24 mouse cellular contexts compared by ENCODE assay signal in the genomic region with DNA sequence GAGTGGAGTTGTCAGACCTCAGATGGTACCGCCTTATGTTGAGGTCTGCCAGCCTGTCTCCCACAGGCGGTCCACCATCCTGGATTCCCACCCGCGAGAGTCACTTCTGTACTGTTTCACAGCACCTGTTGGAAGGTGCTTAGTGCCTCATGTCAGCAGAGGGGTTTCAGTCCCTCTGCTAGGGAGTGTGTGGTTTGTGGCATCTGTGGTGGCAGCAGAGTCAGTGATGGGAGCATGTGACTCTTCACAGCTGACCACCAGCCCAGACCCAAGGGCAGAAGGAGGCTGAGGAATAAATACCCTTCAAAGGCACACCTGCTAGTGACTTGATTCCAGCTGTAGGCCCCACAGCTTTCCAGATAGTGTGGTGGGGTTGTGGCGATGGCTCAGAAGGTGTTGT.
DNase-seq lines count a peak whose midpoint lies in the region; ATAC-seq and TF ChIP-seq lines count a peak whose summit lies in the region.
"Had no signal": no experiment of that assay in that cellular context is flagged by ENCODE, and none has a peak within 500 bp of the region (broad histone marks: within the 10 kb centered on the region; RNA-seq: fewer than 3 reads in every experiment).

No protein-coding gene starts in this region.

- ATAC-seq in megakaryocyte, adult 5-6 weeks (ENCODE audit: poor library complexity, severe bottlenecking), result peak; percentile 33; the same call in 1 of the 2 replicates
- ATAC-seq: forebrain, embryonic 14.5 days; hindbrain, postnatal 0 days; intestine, postnatal 0 days had no signal

- H3K4me1 ChIP-seq in thymus, adult 2 months (replicated peaks; ENCODE audit: control insufficient read depth, insufficient read depth, low read length), result peaks cover 10% of the 10 kb centered on the region
- H3K4me1 ChIP-seq: hindbrain, embryonic 10.5 days; kidney, embryonic 15.5 days; limb, embryonic 15.5 days; lung, embryonic 15.5 days; midbrain, embryonic 12.5 days had no signal

- H3K4me3 ChIP-seq in thymus, adult 2 months (ENCODE audit: control insufficient read depth, insufficient read depth, low read length), result no peak overlapping the region
- H3K4me3 ChIP-seq: hindbrain, embryonic 10.5 days; kidney, embryonic 15.5 days; limb, embryonic 15.5 days; lung, embryonic 15.5 days; midbrain, embryonic 12.5 days had no signal

- no peak overlapping the region for H3K27ac ChIP-seq in thymus, adult 2 months (ENCODE audit: control insufficient read depth, insufficient read depth, low read length)
- H3K27ac ChIP-seq: hindbrain, embryonic 10.5 days; hindbrain, postnatal 0 days; kidney, embryonic 15.5 days; limb, embryonic 15.5 days; liver, embryonic 14.5 days; lung, embryonic 15.5 days; macrophage; midbrain, embryonic 12.5 days had no signal

- 11% methylated on average over 5 of the region's 5 CpGs for WGBS in thymus, adult 2 months

- H3K36me3 ChIP-seq in thymus, adult 2 months (ENCODE audit: control insufficient read depth, insufficient read depth, low read length), result no peaks in the 10 kb centered on the region
- H3K36me3 ChIP-seq: hindbrain, embryonic 10.5 days; kidney, embryonic 15.5 days; limb, embryonic 15.5 days; lung, embryonic 15.5 days; midbrain, embryonic 12.5 days had no signal

- peak; percentile 10 for DNase-seq in thymus, adult 2 months
- no peak for DNase-seq in thymus, postnatal 10 days (ENCODE audit: low spot score in 2 of 2)
- peak; percentile 14 for DNase-seq in thymus, postnatal 14 days
- DNase-seq in lung, postnatal 25 days (ENCODE audit: low spot score), result no peak
- no peak for DNase-seq in frontal cortex, postnatal 25 days (ENCODE audit: low spot score in 2 of 2)
- no peak for DNase-seq in kidney, adult 9 months
- DNase-seq: adrenal gland, postnatal 14 days; cerebellum, adult 2 months; cerebellum, postnatal 25 days; kidney, postnatal 36 days; layer of hippocampus, adult 9-11 months; left cerebral cortex, postnatal 4 days; right cerebral cortex, postnatal 25 days had no signal

- no peak for TF ChIP-seq POLR2A in thymus, adult 2 months (IDR thresholded peaks at IDR 0.05; ENCODE audit: control insufficient read depth, extremely low read depth, insufficient read depth, low read length, poor library complexity)

- no peaks in the 10 kb centered on the region for H3K27me3 ChIP-seq in thymus, adult 2 months (ENCODE audit: control insufficient read depth, insufficient read depth, low read length)
- H3K27me3 ChIP-seq: kidney, embryonic 15.5 days; limb, embryonic 15.5 days; lung, embryonic 15.5 days; midbrain, embryonic 12.5 days had no signal

- no peak for TF ChIP-seq CTCF in thymus, adult 2 months (IDR thresholded peaks at IDR 0.05; ENCODE audit: borderline replicate concordance, control insufficient read depth, extremely low read depth, insufficient read depth, low read length, poor library complexity)

Comparison
In these comparisons a context has a peak if more than half of its experiments do, and no peak if none do; other contexts are left out.
1. DNase-seq: peak in thymus, adult 2 months (single experiment) and thymus, postnatal 14 days (single experiment); none in thymus, postnatal 10 days (0 of 2), lung, postnatal 25 days (single experiment), frontal cortex, postnatal 25 days (0 of 2) and kidney, adult 9 months (single experiment).